Mouse (Mus musculus): ENCODE data around the gene Tmem163.

GRCm38 (mm10) chr1:127729096-127729495, 49.7 kb upstream of the Tmem163 start, which contains the start of gene Acmsd:
- TF ChIP-seq CTCF (conservative IDR thresholded peaks at IDR 0.05; ENCODE audit: low read length) (no peak), NANOG (IDR thresholded peaks at IDR 0.05; ENCODE audit: borderline replicate concordance, low read length) (no peak)
